Mouse (Mus musculus): ENCODE measurements around the gene Zwilch. TPM values are rescaled to one million over a fixed set of nuclear protein-coding genes. Genes with fewer than 3 reads are reported as not detected.
A peak's percentile ranks its signal among the peaks of the same experiment; 100 is the strongest.

Gene Zwilch
- total and polyA plus RNA-seq, 2 experiments from 2014 or later: 2.0 to 8.9 TPM

DNA sequence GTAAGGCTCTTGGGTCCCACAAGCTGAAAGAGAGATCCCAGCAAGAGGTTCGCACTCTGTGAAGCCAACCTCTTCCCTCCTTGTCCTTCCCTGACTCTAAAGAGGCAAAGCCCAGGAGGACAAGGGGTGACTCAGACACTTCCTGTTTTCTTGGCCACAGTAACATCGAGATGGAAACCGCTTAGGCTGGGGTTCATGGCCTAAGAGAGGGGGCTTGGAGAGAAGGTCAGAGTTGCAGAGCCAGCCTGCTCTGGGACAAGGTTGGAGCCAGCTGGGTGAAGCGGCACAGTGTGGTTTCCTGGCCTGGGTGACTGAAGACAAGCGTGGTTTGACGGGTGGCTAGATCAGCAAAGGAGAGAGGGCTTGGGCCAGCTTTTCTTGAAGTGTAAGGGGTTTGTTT lies 67.6 kb downstream of the Zwilch start:
- no peak overlapping the region for H3K4me3 ChIP-seq (ENCODE audit: low read depth, low read length)
- no peaks in the 10 kb centered on the region for H3K4me1 ChIP-seq (ENCODE audit: insufficient read depth)
- WGBS: 80% methylated on average over 6 of the region's 6 CpGs
- no peak overlapping the region for H3K27ac ChIP-seq (ENCODE audit: low read depth, low read length)
- no peak overlapping the region for H3K9ac ChIP-seq
- H3K9me3 ChIP-seq (ENCODE audit: low read length): no peaks in the 10 kb centered on the region
- TF ChIP-seq CTCF (IDR thresholded peaks at IDR 0.05; ENCODE audit: low read depth): no peak
- H3K36me3 ChIP-seq (ENCODE audit: insufficient read depth): no peaks in the 10 kb centered on the region
- no peak for DNase-seq
- H3K4me2 ChIP-seq (ENCODE audit: low read depth): no peak overlapping the region
- no peak for ATAC-seq
- no peaks in the 10 kb centered on the region for H3K27me3 ChIP-seq (ENCODE audit: insufficient read depth, low read length)

- Histone ChIP-seq H3K27ac (ENCODE audit: low read depth, low read length) (no peak overlapping the region), H3K4me1 (ENCODE audit: insufficient read depth) (no peaks in the 10 kb centered on the region), H3K27me3 (ENCODE audit: insufficient read depth, low read length) (no peaks in the 10 kb centered on the region), H3K9me3 (ENCODE audit: low read length) (no peaks in the 10 kb centered on the region), H3K36me3 (ENCODE audit: insufficient read depth) (no peaks in the 10 kb centered on the region), H3K9ac (no peak overlapping the region), H3K4me2 (ENCODE audit: low read depth) (no peak overlapping the region), H3K4me3 (ENCODE audit: low read depth, low read length) (no peak overlapping the region)
- ATAC-seq (no peak), DNase-seq (peak; percentile 46)
- peak; percentile 72 for TF ChIP-seq CTCF (IDR thresholded peaks at IDR 0.05; ENCODE audit: low read depth)
- 0% methylated on average over 4 of the region's 4 CpGs for WGBS
These were observed 72.5 kb downstream of the Zwilch start for GRCm38 (mm10) chr9:64100442-64100841.

DNA sequence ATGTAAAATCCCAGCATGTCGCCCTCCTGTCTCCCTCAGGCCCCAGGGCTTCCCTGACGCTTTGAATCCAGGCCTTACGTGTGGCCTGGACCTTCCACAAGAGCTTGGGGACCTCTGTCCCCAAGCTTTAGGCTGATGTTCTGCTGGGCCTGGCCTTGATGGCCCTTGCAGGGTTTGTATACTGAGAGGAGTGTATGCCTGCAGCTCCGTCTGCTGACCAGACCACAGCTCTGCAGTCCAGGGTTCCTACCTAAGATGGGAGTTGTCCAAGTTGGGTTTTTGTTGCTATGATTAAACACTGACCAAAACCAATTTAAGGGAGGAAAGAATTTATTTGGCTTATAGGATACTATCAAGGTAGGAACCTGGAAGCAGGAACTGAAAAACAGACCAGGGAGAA lies 74.6 kb downstream of the Zwilch start:
- Histone ChIP-seq H3K4me2 (ENCODE audit: low read depth) (no peak overlapping the region), H3K4me1 (ENCODE audit: insufficient read depth) (no peaks in the 10 kb centered on the region), H3K36me3 (ENCODE audit: insufficient read depth) (no peaks in the 10 kb centered on the region), H3K27me3 (ENCODE audit: insufficient read depth, low read length) (no peaks in the 10 kb centered on the region), H3K9ac (no peak overlapping the region), H3K9me3 (ENCODE audit: low read length) (no peaks in the 10 kb centered on the region), H3K4me3 (ENCODE audit: low read depth, low read length) (no peak overlapping the region), H3K27ac (ENCODE audit: low read depth, low read length) (no peak overlapping the region)
- peak; percentile 39 for TF ChIP-seq CTCF (IDR thresholded peaks at IDR 0.05; ENCODE audit: low read depth)
- WGBS: 72% methylated on average over 4 of the region's 4 CpGs
- DNase-seq (no peak), ATAC-seq (no peak)

DNA sequence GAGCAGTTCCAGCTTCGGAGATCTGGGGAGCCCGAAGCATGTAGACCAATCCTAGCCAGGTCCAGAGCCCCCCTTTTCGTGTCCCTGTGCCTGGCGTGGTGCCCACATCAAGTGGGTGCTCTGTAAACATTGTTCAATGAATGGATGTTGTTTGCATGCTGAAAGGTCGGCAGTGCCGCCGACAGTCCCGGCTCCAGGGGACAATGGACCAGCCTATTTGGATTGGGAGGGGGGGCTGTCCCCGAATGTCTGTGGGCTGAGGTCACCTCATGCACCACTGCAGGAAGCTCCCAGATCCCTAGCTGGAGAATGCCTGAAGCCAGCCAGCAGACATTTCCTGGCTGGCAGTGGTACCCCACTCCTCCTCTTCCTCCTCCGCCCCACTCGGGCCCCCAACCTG lies 78.8 kb downstream of the Zwilch start:
- peak; percentile 43; the same call in 1 of the 2 replicates for ATAC-seq
- Histone ChIP-seq H3K36me3 (ENCODE audit: insufficient read depth) (no peaks in the 10 kb centered on the region), H3K4me1 (ENCODE audit: insufficient read depth) (no peaks in the 10 kb centered on the region), H3K4me2 (ENCODE audit: low read depth) (no peak overlapping the region), H3K9me3 (ENCODE audit: low read length) (no peaks in the 10 kb centered on the region), H3K9ac (no peak overlapping the region), H3K4me3 (ENCODE audit: low read depth, low read length) (no peak overlapping the region), H3K27me3 (ENCODE audit: insufficient read depth, low read length) (no peaks in the 10 kb centered on the region), H3K27ac (ENCODE audit: low read depth, low read length) (no peak overlapping the region)
- 25% methylated on average over 11 of the region's 11 CpGs for WGBS
- TF ChIP-seq CTCF (IDR thresholded peaks at IDR 0.05; ENCODE audit: low read depth): no peak
- peak; percentile 16 for DNase-seq

DNA sequence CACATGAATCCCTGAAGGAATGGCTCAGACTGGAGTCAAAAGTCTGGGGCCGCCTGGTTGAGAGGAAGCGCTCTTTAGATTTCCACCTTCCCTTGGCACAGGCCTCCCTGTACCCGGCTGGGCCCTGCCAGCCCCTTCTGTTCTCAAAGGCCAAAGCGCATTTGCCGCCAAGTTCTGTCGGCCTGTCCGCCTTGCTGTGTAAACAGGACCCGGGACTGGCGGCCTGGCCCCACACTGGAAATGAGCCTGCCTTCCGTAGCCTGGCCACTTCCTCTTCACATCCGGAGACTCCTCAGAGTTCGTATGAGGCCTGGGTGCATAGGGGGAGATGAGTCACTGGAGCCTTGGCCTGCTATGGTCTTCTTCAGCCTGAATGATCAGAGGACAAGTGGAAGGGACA lies 83.9 kb downstream of the Zwilch start:
- no peak for TF ChIP-seq CTCF (IDR thresholded peaks at IDR 0.05; ENCODE audit: low read depth)
- 0 out of 2 replicates have a peak, but pooled peaks cover 5% of the 10 kb centered on the region for H3K4me1 ChIP-seq (ENCODE audit: insufficient read depth)
- WGBS: 48% methylated on average over 12 of the region's 12 CpGs
- H3K27ac ChIP-seq (ENCODE audit: low read depth, low read length): no peak overlapping the region
- DNase-seq (peak; percentile 23), ATAC-seq (no peak)
- H3K36me3 ChIP-seq (ENCODE audit: insufficient read depth): no peaks in the 10 kb centered on the region
- H3K4me2 ChIP-seq (ENCODE audit: low read depth): no peak overlapping the region
- H3K9me3 ChIP-seq (ENCODE audit: low read length): no peaks in the 10 kb centered on the region
- H3K9ac ChIP-seq: no peak overlapping the region
- no peak overlapping the region for H3K4me3 ChIP-seq (ENCODE audit: low read depth, low read length)
- peaks cover 1% of the 10 kb centered on the region; the same call in 1 of the 2 replicates for H3K27me3 ChIP-seq (ENCODE audit: insufficient read depth, low read length)

DNA sequence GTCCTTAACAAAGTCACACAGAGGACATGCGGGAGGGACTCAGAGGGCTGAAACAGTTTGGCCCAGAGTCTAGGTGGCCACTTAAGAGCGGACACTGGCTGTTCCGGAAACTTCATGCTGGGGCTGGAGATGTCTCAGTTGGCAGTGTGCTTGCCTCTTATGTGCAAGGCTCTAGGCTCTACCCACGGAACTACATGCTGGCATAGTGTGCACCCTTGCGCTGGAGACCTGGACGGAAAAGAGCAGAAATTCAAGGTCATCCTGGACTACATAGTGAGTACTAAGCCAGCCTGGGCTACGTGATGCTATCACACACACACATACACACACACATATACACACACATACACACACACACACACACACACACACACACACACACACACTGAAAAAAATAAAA lies 84.6 kb downstream of the Zwilch start:
- H3K36me3 ChIP-seq (ENCODE audit: insufficient read depth): no peaks in the 10 kb centered on the region
- H3K27me3 ChIP-seq (ENCODE audit: insufficient read depth, low read length): peaks cover 8% of the 10 kb centered on the region
- ATAC-seq (no peak), DNase-seq (no peak)
- H3K9me3 ChIP-seq (ENCODE audit: low read length): no peaks in the 10 kb centered on the region
- WGBS: 87% methylated on average over 7 of the region's 7 CpGs
- H3K9ac ChIP-seq: no peak overlapping the region
- H3K4me2 ChIP-seq (ENCODE audit: low read depth): no peak overlapping the region
- no peak overlapping the region for H3K4me3 ChIP-seq (ENCODE audit: low read depth, low read length)
- H3K4me1 ChIP-seq (ENCODE audit: insufficient read depth): 0 out of 2 replicates have a peak, but pooled peaks cover 5% of the 10 kb centered on the region
- no peak overlapping the region for H3K27ac ChIP-seq (ENCODE audit: low read depth, low read length)
- no peak for TF ChIP-seq CTCF (IDR thresholded peaks at IDR 0.05; ENCODE audit: low read depth)

GRCm38 (mm10) chr9:64087461-64088235 lies 85.3 kb downstream of the Zwilch start:
- H3K4me3 ChIP-seq (ENCODE audit: low read depth, low read length): no peak overlapping the region
- no peak overlapping the region for H3K9ac ChIP-seq
- ATAC-seq (no peak), DNase-seq (peak; percentile 86)
- TF ChIP-seq CTCF (IDR thresholded peaks at IDR 0.05; ENCODE audit: low read depth): peak; percentile 98
- H3K27me3 ChIP-seq (ENCODE audit: insufficient read depth, low read length): peaks cover 10% of the 10 kb centered on the region
- no peaks in the 10 kb centered on the region for H3K9me3 ChIP-seq (ENCODE audit: low read length)
- H3K4me2 ChIP-seq (ENCODE audit: low read depth): no peak overlapping the region
- H3K4me1 ChIP-seq (ENCODE audit: insufficient read depth): 0 out of 2 replicates have a peak, but pooled peaks cover 5% of the 10 kb centered on the region
- WGBS: 40% methylated on average over 5 of the region's 5 CpGs
- no peaks in the 10 kb centered on the region for H3K36me3 ChIP-seq (ENCODE audit: insufficient read depth)
- H3K27ac ChIP-seq (ENCODE audit: low read depth, low read length): no peak overlapping the region

Other genes with a start within 250 kb of the Zwilch start
- gene Smad6, start 151.0 kb downstream of the Zwilch start, total RNA-seq (2014; rRNA removed): 4.5 and 7.5 TPM in 2 replicates
- 1.4 and 1.5 TPM in 2 replicates for gene Smad6, start 151.0 kb downstream of the Zwilch start, polyA plus RNA-seq (2015; fragmentation: Nextera tagmentation; extraction: Ambion mirVana)
- not detected in 2 replicates for gene Lctl, start 56.0 kb downstream of the Zwilch start, total RNA-seq (2014; rRNA removed)
- gene Lctl, start 56.0 kb downstream of the Zwilch start, polyA plus RNA-seq (2015; fragmentation: Nextera tagmentation; extraction: Ambion mirVana): not detected in 2 replicates
- 957 and 1,068 TPM in 2 replicates for gene Rpl4, start 271 bp upstream of the Zwilch start, total RNA-seq (2014; rRNA removed)
- gene Rpl4, start 271 bp upstream of the Zwilch start, polyA plus RNA-seq (2015; fragmentation: Nextera tagmentation; extraction: Ambion mirVana): 693 and 790 TPM in 2 replicates
- gene Snapc5, start 6.2 kb upstream of the Zwilch start, total RNA-seq (2014; rRNA removed): 10.5 and 15.2 TPM in 2 replicates
- 18.2 and 24.5 TPM in 2 replicates for gene Snapc5, start 6.2 kb upstream of the Zwilch start, polyA plus RNA-seq (2015; fragmentation: Nextera tagmentation; extraction: Ambion mirVana)
- gene Uchl4, start 62.1 kb upstream of the Zwilch start, total RNA-seq (2014; rRNA removed): 0.62 TPM in 1 of 2 replicates, not detected in the other
- 1.8 and 2.3 TPM in 2 replicates for gene Uchl4, start 62.1 kb upstream of the Zwilch start, polyA plus RNA-seq (2015; fragmentation: Nextera tagmentation; extraction: Ambion mirVana)
- 69.9 and 82.4 TPM in 2 replicates for gene Map2k1, start 80.5 kb upstream of the Zwilch start, total RNA-seq (2014; rRNA removed)
- 53.1 and 60.8 TPM in 2 replicates for gene Map2k1, start 80.5 kb upstream of the Zwilch start, polyA plus RNA-seq (2015; fragmentation: Nextera tagmentation; extraction: Ambion mirVana)
- gene Tipin, start 108.5 kb upstream of the Zwilch start, total RNA-seq (2014; rRNA removed): 81.2 and 85.9 TPM in 2 replicates
- gene Tipin, start 108.5 kb upstream of the Zwilch start, polyA plus RNA-seq (2015; fragmentation: Nextera tagmentation; extraction: Ambion mirVana): 88.0 and 96.5 TPM in 2 replicates
- gene Dis3l, start 168.2 kb upstream of the Zwilch start, total RNA-seq (2014; rRNA removed): 19.6 and 28.6 TPM in 2 replicates
- gene Dis3l, start 168.2 kb upstream of the Zwilch start, polyA plus RNA-seq (2015; fragmentation: Nextera tagmentation; extraction: Ambion mirVana): 15.3 and 18.1 TPM in 2 replicates
- gene Megf11, start 212.5 kb upstream of the Zwilch start, total RNA-seq (2014; rRNA removed): 7.4 and 14.5 TPM in 2 replicates
- 5.0 and 8.9 TPM in 2 replicates for gene Megf11, start 212.5 kb upstream of the Zwilch start, polyA plus RNA-seq (2015; fragmentation: Nextera tagmentation; extraction: Ambion mirVana)

All from forebrain, postnatal 0 days (tissue).